Mouse (Mus musculus) MEL (cell line): ENCODE measurements around the gene Hsd17b14. TPM values are rescaled to one million over a fixed set of nuclear protein-coding genes. Genes with fewer than 3 reads are reported as not detected.

Experiments
- DNase-seq: peaks from one replicate; pipeline ENCODE4 v3.0.0; 2011; ENCODE audit warnings: low read depth, low spot score
- H3K27ac ChIP-seq: 2 replicates; pipeline ENCODE4 v1.5.1; 2012; ENCODE audit warnings: low read depth, mild to moderate bottlenecking, control low read depth, low read length, moderate library complexity; ENCODE audit not compliant: control insufficient read depth
- H3K27me3 ChIP-seq, 2 experiments: fragments of 150-350 bp in 1 of 2; sonication (generic) in 1 of 2; 2 replicates each; pipeline ENCODE4 v1.6.1; 2012; ENCODE audit warnings: low read length in 2 of 2, mild to moderate bottlenecking in 2 of 2, improper control_type of control experiment in 1 of 2, moderate library complexity in 1 of 2; ENCODE audit not compliant: insufficient read depth in 2 of 2, control insufficient read depth in 1 of 2
- H3K36me3 ChIP-seq, 2 experiments: 2 replicates each; pipeline ENCODE4 v1.6.1; 2012 to 2014; ENCODE audit warnings: low read length in 2 of 2, improper control_type of control experiment in 1 of 2, inconsistent platforms in 1 of 2, mild to moderate bottlenecking in 1 of 2; ENCODE audit not compliant: insufficient read depth in 2 of 2, control insufficient read depth in 1 of 2
- H3K4me1 ChIP-seq, 2 experiments: fragments of 150-350 bp in 1 of 2; sonication (generic) in 1 of 2; 2 replicates each; pipeline ENCODE4 v1.6.1; 2012; ENCODE audit warnings: low read length in 2 of 2, improper control_type of control experiment in 1 of 2, mild to moderate bottlenecking in 1 of 2; ENCODE audit not compliant: insufficient read depth in 2 of 2, control insufficient read depth in 1 of 2
- H3K4me3 ChIP-seq, 2 experiments: fragments of 150-350 bp in 1 of 2; sonication (generic) in 1 of 2; 2 replicates each; pipeline ENCODE4 v1.5.1; 2012; ENCODE audit warnings: low read depth in 2 of 2, low read length in 2 of 2, mild to moderate bottlenecking in 2 of 2, moderate library complexity in 2 of 2, control low read depth in 1 of 2, improper control_type of control experiment in 1 of 2; ENCODE audit not compliant: control insufficient read depth in 1 of 2, insufficient read depth in 1 of 2
- H3K79me2 ChIP-seq: 2 replicates; pipeline ENCODE4 v1.6.1; 2012; ENCODE audit warnings: mild to moderate bottlenecking, low read length, moderate library complexity; ENCODE audit not compliant: control insufficient read depth, poor library complexity, insufficient read depth
- H3K9ac ChIP-seq: 2 replicates; pipeline ENCODE4 v1.6.1; 2012; ENCODE audit warnings: low read depth, mild to moderate bottlenecking, control low read depth, low read length, moderate library complexity; ENCODE audit not compliant: control insufficient read depth, poor library complexity, severe bottlenecking
- H3K9me3 ChIP-seq: fragments of 150-350 bp; sonication (generic); replicated peaks from 2 replicates; pipeline ENCODE4 v1.6.1; 2012; ENCODE audit warnings: mild to moderate bottlenecking, low read length, improper control_type of control experiment, moderate library complexity; ENCODE audit not compliant: insufficient read depth
- BHLHE40 ChIP-seq: IDR thresholded peaks from 2 replicates; pipeline ENCODE4 v1.6.1; 2012; ENCODE audit warnings: low read depth, mild to moderate bottlenecking, inconsistent platforms, low read length, improper control_type of control experiment, borderline replicate concordance
- E2F4 ChIP-seq: IDR thresholded peaks from 2 replicates; pipeline ENCODE4 v1.6.1; 2011; ENCODE audit warnings: low read depth, low read length, improper control_type of control experiment, borderline replicate concordance
- ETS1 ChIP-seq: IDR thresholded peaks from 2 replicates; pipeline ENCODE4 v1.6.1; 2012; ENCODE audit warnings: low read depth, mild to moderate bottlenecking, inconsistent platforms, low read length, improper control_type of control experiment, moderate library complexity
- JUND ChIP-seq: IDR thresholded peaks from 2 replicates; pipeline ENCODE4 v1.6.1; 2011; ENCODE audit warnings: low read depth, mild to moderate bottlenecking, improper control_type of control experiment, low read length
- MEF2A ChIP-seq: IDR thresholded peaks from 2 replicates; pipeline ENCODE4 v1.6.1; 2014; ENCODE audit warnings: low read depth, mild to moderate bottlenecking, inconsistent platforms, low read length, improper control_type of control experiment; ENCODE audit not compliant: poor library complexity, insufficient replicate concordance, severe bottlenecking; ENCODE audit errors: extremely low read depth
- POLR2AphosphoS5 ChIP-seq: IDR thresholded peaks from 2 replicates; pipeline ENCODE4 v1.6.1; 2012; ENCODE audit warnings: low read depth, borderline replicate concordance, mild to moderate bottlenecking, inconsistent platforms, low read length, moderate library complexity, mixed read lengths
- RAD21 ChIP-seq: IDR thresholded peaks from 2 replicates; pipeline ENCODE4 v1.6.1; 2011; ENCODE audit warnings: mild to moderate bottlenecking, low read depth, low read length, improper control_type of control experiment
- RCOR1 ChIP-seq: IDR thresholded peaks from 2 replicates; pipeline ENCODE4 v1.6.1; 2012; ENCODE audit warnings: low read depth, mild to moderate bottlenecking, inconsistent platforms, low read length, improper control_type of control experiment
- TAL1 ChIP-seq: IDR thresholded peaks from 2 replicates; pipeline ENCODE4 v1.6.1; 2012; ENCODE audit warnings: mild to moderate bottlenecking, inconsistent platforms, low read length, moderate library complexity, mixed read lengths
- TBP ChIP-seq: IDR thresholded peaks from 2 replicates; pipeline ENCODE4 v1.8.0; 2011; ENCODE audit warnings: low read depth, low read length, improper control_type of control experiment
- UBTF ChIP-seq: IDR thresholded peaks from 2 replicates; pipeline ENCODE4 v1.6.1; 2012; ENCODE audit warnings: low read depth, mild to moderate bottlenecking, inconsistent platforms, low read length, improper control_type of control experiment, moderate library complexity, borderline replicate concordance; ENCODE audit not compliant: insufficient read depth
- USF1 ChIP-seq: IDR thresholded peaks from 2 replicates; pipeline ENCODE4 v1.6.1; 2014; ENCODE audit warnings: low read depth, mild to moderate bottlenecking, inconsistent platforms, low read length, improper control_type of control experiment, moderate library complexity
- polyA plus RNA-seq, 2 experiments: library from polyadenylated mRNA; stranded (reverse) in 1 of 2; unstranded in 1 of 2; fragments of >175 nt in 1 of 2; fragments of >200 nt in 1 of 2; gene quantifications; 2 replicates each; pipeline versions ENCODE4 v1.2.1 to v1.2.4; 2012; ENCODE audit warnings: low replicate concordance in 2 of 2, low read depth in 1 of 2; ENCODE audit not compliant: insufficient read length in 2 of 2, insufficient read depth in 1 of 2, missing spikeins in 1 of 2
- total RNA-seq: library from RNA; depleted of rRNA; stranded (reverse); fragments of 300-350 nt; gene quantifications from 2 replicates; pipeline ENCODE4 v1.2.3, GENCODE M21; 2012; rRNA removed

Hsd17b14 gene
- total and polyA plus RNA-seq, 3 experiments: 2.0 to 9.3 TPM; not detected in 1

DNA sequence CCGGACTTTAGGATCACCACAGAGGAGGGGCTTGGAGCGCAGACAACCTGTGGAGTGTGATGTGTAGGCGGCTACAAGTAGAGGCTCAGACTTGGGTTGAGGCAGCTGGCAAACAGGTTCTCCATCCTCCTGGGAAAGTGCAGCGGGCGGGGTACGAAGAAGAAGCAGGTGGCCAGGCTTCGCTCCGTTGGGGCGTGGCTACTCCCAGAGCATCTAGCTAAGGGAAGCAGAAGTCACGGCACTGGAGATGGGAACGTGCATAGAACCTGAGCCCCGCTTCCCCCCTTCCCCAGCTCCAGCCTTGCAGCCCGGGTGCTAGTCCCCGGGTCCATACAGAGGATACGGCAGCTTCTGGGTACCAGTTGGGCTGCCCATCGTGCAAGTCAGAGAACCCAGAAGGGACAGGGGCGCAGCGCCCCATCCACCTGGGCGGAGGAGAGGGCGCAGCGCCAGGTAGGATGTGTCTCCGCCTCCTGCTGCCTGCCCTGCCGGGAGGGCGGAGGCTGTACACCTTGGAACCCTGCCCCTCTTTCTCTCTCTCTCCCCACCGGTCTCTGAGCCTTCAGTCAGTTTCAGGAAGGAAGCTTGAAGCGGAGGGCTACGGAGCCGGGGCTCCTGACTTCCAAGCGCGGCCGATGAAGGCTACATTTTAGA, 62.5 kb downstream of the Hsd17b14 start, which contains the start of gene Fut1:
TSS of gene Fut1 (plus strand) at position 248 of the 654 bp plus-strand sequence.
- Histone ChIP-seq H3K4me1 (peaks cover 9 to 26% of the 10 kb centered on the region in 2 experiments; a peak in 3 of 4 replicates), H3K4me3 (peak within 1 kb of the TSS in 1 of 2 experiments; percentile 4; a peak in 1 of 4 replicates), H3K27me3 (peaks cover 0 to 2% of the 10 kb centered on the region in 2 experiments; a peak in 2 of 4 replicates), H3K27ac (no peak within 1 kb of the TSS), H3K9me3 (no peaks in the 10 kb centered on the region), H3K9ac (peak within 1 kb of the TSS; percentile 26; the same call in 1 of the 2 replicates), H3K36me3 (peaks cover 0 to 2% of the 10 kb centered on the region in 2 experiments; a peak in 2 of 4 replicates), H3K79me2 (no peaks in the 10 kb centered on the region)
- TF ChIP-seq ETS1: no peak
- no peak for TF ChIP-seq RCOR1
- TF ChIP-seq TBP: no peak
- TF ChIP-seq TAL1: no peak
- TF ChIP-seq USF1: no peak
- no peak for TF ChIP-seq RAD21
- TF ChIP-seq MEF2A: no peak
- no peak for TF ChIP-seq POLR2AphosphoS5
- TF ChIP-seq E2F4: no peak
- no peak for TF ChIP-seq UBTF
- no peak for TF ChIP-seq BHLHE40
- TF ChIP-seq JUND: no peak
- DNase-seq: no peak

Other genes starting within 250 kb of the Hsd17b14 start
Only the 30 nearest of the 35 such genes appear.
- 1.3 and 1.4 TPM in 2 replicates for gene Lin7b, start 184.3 kb upstream of the Hsd17b14 start, total RNA-seq
- gene Lin7b, start 184.3 kb upstream of the Hsd17b14 start, polyA plus RNA-seq: 1 to 10 TPM in 1 of 2 experiments, not detected in 1; 3.8 TPM
- gene Snrnp70, start 159.2 kb upstream of the Hsd17b14 start, total RNA-seq: 260 and 272 TPM in 2 replicates
- gene Snrnp70, start 159.2 kb upstream of the Hsd17b14 start, polyA plus RNA-seq: 1,000 to 10,000 TPM in 1 of 2 experiments, 100 to 1,000 TPM in 1; 588 to 1,478 TPM
- 0.07 TPM in 1 of 2 replicates, not detected in the other for gene Kcna7, start 149.2 kb upstream of the Hsd17b14 start, total RNA-seq
- gene Kcna7, start 149.2 kb upstream of the Hsd17b14 start, polyA plus RNA-seq: under 1 TPM in 1 of 2 experiments, not detected in 1; 0.06 TPM
- gene Ntf5, start 141.2 kb upstream of the Hsd17b14 start, total RNA-seq: 0.54 and 0.92 TPM in 2 replicates
- gene Ntf5, start 141.2 kb upstream of the Hsd17b14 start, polyA plus RNA-seq: 1 to 10 TPM in 1 of 2 experiments, not detected in 1; 1.9 TPM
- gene Lhb, start 134.1 kb upstream of the Hsd17b14 start, total RNA-seq: 0.19 TPM in 1 of 2 replicates, not detected in the other
- gene Lhb, start 134.1 kb upstream of the Hsd17b14 start, polyA plus RNA-seq: under 1 TPM in 1 of 2 experiments, not detected in 1; 0.28 TPM
- 12.8 and 15.0 TPM in 2 replicates for gene Gys1, start 120.0 kb upstream of the Hsd17b14 start, total RNA-seq
- gene Gys1, start 120.0 kb upstream of the Hsd17b14 start, polyA plus RNA-seq: 10 to 100 TPM in 1 of 2 experiments, not detected in 1; 46.9 TPM
- 434 and 469 TPM in 2 replicates for gene Ruvbl2, start 116.8 kb upstream of the Hsd17b14 start, total RNA-seq
- 100 to 1,000 TPM in 1 of 2 experiments, not detected in 1; 758 TPM for gene Ruvbl2, start 116.8 kb upstream of the Hsd17b14 start, polyA plus RNA-seq
- gene Ftl1, start 95.0 kb upstream of the Hsd17b14 start, total RNA-seq: 1,416 and 1,470 TPM in 2 replicates
- gene Ftl1, start 95.0 kb upstream of the Hsd17b14 start, polyA plus RNA-seq: 1,000 to 10,000 TPM in 1 of 2 experiments, not detected in 1; 2,290 TPM
- 105 and 130 TPM in 2 replicates for gene Bax, start 88.0 kb upstream of the Hsd17b14 start, total RNA-seq
- 100 to 1,000 TPM; 205 to 778 TPM for gene Bax, start 88.0 kb upstream of the Hsd17b14 start, polyA plus RNA-seq
- gene Tulp2, start 73.0 kb upstream of the Hsd17b14 start, total RNA-seq: 0.56 and 1.1 TPM in 2 replicates
- gene Tulp2, start 73.0 kb upstream of the Hsd17b14 start, polyA plus RNA-seq: 1 to 10 TPM in 1 of 2 experiments, not detected in 1; 1.2 TPM
- not detected in 2 replicates for gene Gm45808, start 68.1 kb upstream of the Hsd17b14 start, total RNA-seq
- not detected for gene Gm45808, start 68.1 kb upstream of the Hsd17b14 start, polyA plus RNA-seq
- 0.08 and 0.10 TPM in 2 replicates for gene Dhdh, start 66.1 kb upstream of the Hsd17b14 start, total RNA-seq
- 1 to 10 TPM in 1 of 2 experiments, not detected in 1; 1.6 TPM for gene Dhdh, start 66.1 kb upstream of the Hsd17b14 start, polyA plus RNA-seq
- gene Nucb1, start 44.5 kb upstream of the Hsd17b14 start, total RNA-seq: 196 and 224 TPM in 2 replicates
- 100 to 1,000 TPM in 1 of 2 experiments, 10 to 100 TPM in 1; 92.3 to 343 TPM for gene Nucb1, start 44.5 kb upstream of the Hsd17b14 start, polyA plus RNA-seq
- gene Ppp1r15a, start 28.6 kb upstream of the Hsd17b14 start, total RNA-seq: 27.0 and 27.2 TPM in 2 replicates
- 10 to 100 TPM in 1 of 2 experiments, not detected in 1; 78.0 TPM for gene Ppp1r15a, start 28.6 kb upstream of the Hsd17b14 start, polyA plus RNA-seq
- gene Plekha4, start 28.6 kb upstream of the Hsd17b14 start, total RNA-seq: 0.12 and 0.36 TPM in 2 replicates
- under 1 TPM in 1 of 2 experiments, not detected in 1; 0.65 TPM for gene Plekha4, start 28.6 kb upstream of the Hsd17b14 start, polyA plus RNA-seq
- 47.4 and 49.4 TPM in 2 replicates for gene Bcat2, start 15.3 kb downstream of the Hsd17b14 start, total RNA-seq
- gene Bcat2, start 15.3 kb downstream of the Hsd17b14 start, polyA plus RNA-seq: 100 to 1,000 TPM in 1 of 2 experiments, not detected in 1; 140 TPM
- gene Fgf21, start 60.6 kb downstream of the Hsd17b14 start, total RNA-seq: not detected in 2 replicates
- gene Fgf21, start 60.6 kb downstream of the Hsd17b14 start, polyA plus RNA-seq: not detected
- gene Fut1, start 62.4 kb downstream of the Hsd17b14 start, total RNA-seq: 0.07 TPM in 1 of 2 replicates, not detected in the other
- under 1 TPM in 1 of 2 experiments, not detected in 1; 0.04 TPM for gene Fut1, start 62.4 kb downstream of the Hsd17b14 start, polyA plus RNA-seq
- not detected in 2 replicates for gene Izumo1, start 66.9 kb downstream of the Hsd17b14 start, total RNA-seq
- under 1 TPM in 1 of 2 experiments, not detected in 1; 0.04 TPM for gene Izumo1, start 66.9 kb downstream of the Hsd17b14 start, polyA plus RNA-seq
- gene Rasip1, start 72.6 kb downstream of the Hsd17b14 start, total RNA-seq: 1.1 TPM in 2 replicates
- under 1 TPM in 1 of 2 experiments, not detected in 1; 0.65 TPM for gene Rasip1, start 72.6 kb downstream of the Hsd17b14 start, polyA plus RNA-seq
- gene Mamstr, start 85.1 kb downstream of the Hsd17b14 start, total RNA-seq: not detected in 2 replicates
- not detected for gene Mamstr, start 85.1 kb downstream of the Hsd17b14 start, polyA plus RNA-seq
- gene Fut2, start 111.5 kb downstream of the Hsd17b14 start, total RNA-seq: not detected in 2 replicates
- not detected for gene Fut2, start 111.5 kb downstream of the Hsd17b14 start, polyA plus RNA-seq
- gene Ntn5, start 129.1 kb downstream of the Hsd17b14 start, total RNA-seq: not detected in 2 replicates
- under 1 TPM in 1 of 2 experiments, not detected in 1; 0.13 TPM for gene Ntn5, start 129.1 kb downstream of the Hsd17b14 start, polyA plus RNA-seq
- gene Sec1, start 139.5 kb downstream of the Hsd17b14 start, total RNA-seq: not detected in 2 replicates
- gene Sec1, start 139.5 kb downstream of the Hsd17b14 start, polyA plus RNA-seq: not detected
- gene Car11, start 144.9 kb downstream of the Hsd17b14 start, total RNA-seq: 0.29 and 0.77 TPM in 2 replicates
- 1 to 10 TPM in 1 of 2 experiments, not detected in 1; 1.5 TPM for gene Car11, start 144.9 kb downstream of the Hsd17b14 start, polyA plus RNA-seq
- gene Dbp, start 150.2 kb downstream of the Hsd17b14 start, total RNA-seq: 21.1 and 24.4 TPM in 2 replicates
- 10 to 100 TPM in 1 of 2 experiments, not detected in 1; 22.5 TPM for gene Dbp, start 150.2 kb downstream of the Hsd17b14 start, polyA plus RNA-seq
- 3,210 and 3,724 TPM in 2 replicates for gene Rpl18, start 160.6 kb downstream of the Hsd17b14 start, total RNA-seq
- 1,000 to 10,000 TPM in 1 of 2 experiments, not detected in 1; 3,544 TPM for gene Rpl18, start 160.6 kb downstream of the Hsd17b14 start, polyA plus RNA-seq
- gene Sphk2, start 163.1 kb downstream of the Hsd17b14 start, total RNA-seq: 18.3 and 21.0 TPM in 2 replicates
- gene Sphk2, start 163.1 kb downstream of the Hsd17b14 start, polyA plus RNA-seq: 10 to 100 TPM in 1 of 2 experiments, not detected in 1; 40.2 TPM
- gene Fam83e, start 166.3 kb downstream of the Hsd17b14 start, total RNA-seq: 0.95 and 1.0 TPM in 2 replicates
- gene Fam83e, start 166.3 kb downstream of the Hsd17b14 start, polyA plus RNA-seq: under 1 TPM in 1 of 2 experiments, not detected in 1; 0.43 TPM
- gene Spaca4, start 170.9 kb downstream of the Hsd17b14 start, total RNA-seq: not detected in 2 replicates
- under 1 TPM in 1 of 2 experiments, not detected in 1; 0.38 TPM for gene Spaca4, start 170.9 kb downstream of the Hsd17b14 start, polyA plus RNA-seq